Mouse (Mus musculus): ENCODE results near the gene Nrbf2.

Nrbf2 gene

DNA sequence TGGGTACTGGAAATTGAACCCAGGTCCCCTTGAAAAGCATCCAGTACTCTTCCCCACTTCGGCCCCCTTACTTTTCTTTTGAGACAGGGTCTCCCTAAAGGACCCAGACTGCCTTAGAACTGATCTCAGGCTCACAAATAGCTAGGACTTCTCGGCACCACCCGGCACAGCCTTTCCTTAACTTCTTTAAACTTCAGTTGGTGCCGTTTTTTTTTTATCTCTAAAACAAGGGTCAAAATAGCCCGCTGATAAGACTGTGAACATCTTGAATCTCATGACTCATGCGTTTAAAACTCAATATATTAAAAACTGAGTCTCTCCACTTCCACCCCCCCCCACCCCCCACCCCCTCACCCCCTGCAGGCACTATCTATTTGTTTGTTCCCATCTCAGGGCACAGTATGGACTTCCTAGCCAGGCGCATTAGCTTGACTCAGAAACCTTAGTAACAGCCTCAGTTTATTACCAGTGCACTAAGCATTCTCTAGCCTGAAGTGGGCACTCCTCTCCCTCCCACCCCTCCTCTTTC, 10.9 kb upstream of the Nrbf2 start:
- DNase-seq (ENCODE audit: low read depth, low spot score): no peak

DNA sequence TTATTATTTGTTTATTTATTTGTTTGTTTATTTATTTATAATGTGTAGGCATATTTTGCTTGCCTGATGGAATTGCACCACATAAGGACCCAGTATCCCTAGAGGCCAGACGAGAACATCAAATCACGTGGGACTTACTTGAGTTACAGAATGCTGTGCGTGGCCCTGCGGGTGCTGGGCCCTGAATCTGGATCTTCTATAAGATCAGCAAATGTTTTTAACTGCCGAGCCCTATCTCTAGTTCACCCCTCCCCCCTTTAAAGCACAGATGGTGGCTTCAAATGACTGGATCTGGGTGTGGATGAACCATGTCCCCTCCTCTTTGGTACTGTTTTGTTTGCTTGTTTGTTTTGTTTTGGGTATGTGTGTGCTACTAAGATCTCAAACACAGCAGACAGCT, 10.2 kb upstream of the Nrbf2 start:
- no peak for DNase-seq (ENCODE audit: low read depth, low spot score)

- DNase-seq (ENCODE audit: low read depth, low spot score): no peak
Measured at GRCm38 (mm10) chr10:67291087-67291486, 6.0 kb upstream of the Nrbf2 start.

DNA sequence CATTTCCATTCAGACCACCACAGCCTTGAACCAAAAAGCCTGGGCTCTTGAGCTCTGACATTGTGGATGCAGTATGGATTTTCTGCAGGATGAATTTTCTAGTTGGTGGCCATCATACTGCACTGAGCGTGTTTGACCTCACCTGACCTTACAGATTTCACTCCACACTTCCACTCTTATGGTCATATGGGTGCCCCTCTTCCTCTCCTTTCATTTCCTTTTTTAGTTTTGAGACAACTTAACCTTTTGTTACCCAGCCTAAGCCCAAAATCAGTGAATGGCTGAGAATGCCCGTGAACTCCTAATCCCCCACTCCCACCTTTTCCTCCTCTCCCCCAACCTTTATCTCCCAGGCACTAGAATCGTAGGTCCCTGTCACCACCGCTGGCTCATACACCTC, 5.5 kb upstream of the Nrbf2 start:
- no peak for DNase-seq (ENCODE audit: low read depth, low spot score)

DNA sequence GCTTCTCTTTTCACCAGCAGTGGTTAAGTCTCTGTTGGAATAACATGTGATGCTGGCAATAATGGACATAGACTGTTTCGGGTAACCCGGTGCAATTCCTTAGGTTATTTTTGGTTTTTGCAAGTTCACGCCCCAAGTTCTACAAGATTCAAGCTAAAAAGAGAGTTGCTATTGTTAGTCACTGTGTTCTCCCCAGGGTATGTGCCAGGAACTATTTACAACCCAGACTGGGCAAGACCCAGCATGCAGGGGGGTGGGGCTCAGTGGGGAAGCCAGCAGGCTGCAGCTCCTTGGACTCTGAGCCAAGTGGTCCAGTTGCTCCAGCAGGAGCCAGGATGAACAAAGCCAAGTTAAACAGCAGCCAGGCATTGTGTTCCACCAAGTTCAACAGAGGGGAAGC, 2.8 kb upstream of the Nrbf2 start:
- DNase-seq (ENCODE audit: low read depth, low spot score): peak; percentile 42

GRCm38 (mm10) chr10:67284761-67285175, 337 bp downstream of the Nrbf2 start:
- no peak for DNase-seq (ENCODE audit: low read depth, low spot score)

DNA sequence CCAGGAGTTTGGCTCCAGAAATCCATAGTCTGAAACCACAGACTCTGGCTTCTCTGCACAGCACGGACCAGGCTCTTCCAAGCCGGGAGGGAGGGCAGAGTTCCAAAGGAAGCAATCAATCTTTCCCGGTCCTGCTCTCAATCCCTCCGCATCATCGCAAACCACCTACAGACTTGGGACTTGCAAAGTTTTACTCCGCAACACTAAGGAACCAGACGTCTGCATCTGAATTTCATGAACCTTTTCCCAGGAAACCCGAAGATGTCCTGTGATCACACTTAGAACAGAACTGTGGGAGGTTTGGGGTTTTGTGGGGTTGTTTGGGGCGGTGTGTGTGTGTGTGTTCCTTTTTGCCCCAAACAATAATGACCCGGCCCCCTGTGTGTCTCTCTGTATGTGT, 794 bp downstream of the Nrbf2 start:
- DNase-seq (ENCODE audit: low read depth, low spot score): no peak

DNA sequence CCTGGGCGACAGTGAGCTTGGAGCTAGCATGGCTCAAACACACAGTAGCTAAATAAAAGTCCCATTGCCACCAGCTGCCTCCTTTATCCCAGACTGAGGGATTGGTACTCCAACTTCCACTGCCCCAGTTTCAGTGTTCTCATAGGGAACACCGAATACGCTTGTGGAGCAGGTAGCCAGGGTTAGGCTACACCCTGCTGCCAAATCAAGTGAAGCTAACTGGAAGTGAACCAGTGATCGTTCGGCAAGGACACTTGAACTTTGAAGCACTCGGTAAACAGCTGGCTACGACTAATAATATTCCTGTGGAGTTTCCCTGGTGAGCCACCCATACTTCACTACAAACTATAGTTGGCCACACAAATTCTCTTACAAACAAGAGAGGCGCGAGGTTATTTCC, 1.6 kb downstream of the Nrbf2 start:
- no peak for DNase-seq (ENCODE audit: low read depth, low spot score)

- DNase-seq (ENCODE audit: low read depth, low spot score): no peak
Measured at GRCm38 (mm10) chr10:67282531-67282930, 2.6 kb downstream of the Nrbf2 start.

DNA sequence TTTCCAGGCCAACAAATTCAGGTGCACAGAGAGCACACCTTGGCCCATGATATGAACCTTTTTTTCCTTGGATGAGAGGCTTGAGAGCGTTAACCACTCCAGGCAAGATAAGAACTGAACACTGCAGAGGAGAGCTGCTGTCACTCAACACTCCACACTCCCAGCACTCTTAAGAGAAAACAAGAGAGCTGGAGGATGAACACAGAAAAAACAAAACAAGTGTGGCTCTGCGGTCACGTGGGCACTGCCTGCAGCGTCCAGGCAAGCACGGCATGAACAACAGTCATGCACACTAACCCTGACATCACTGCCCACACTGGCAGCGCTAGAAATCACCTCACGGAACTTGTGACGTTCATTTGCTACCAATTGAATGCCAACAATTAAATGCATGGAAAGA, 3.3 kb downstream of the Nrbf2 start:
- DNase-seq (ENCODE audit: low read depth, low spot score): no peak

GRCm38 (mm10) chr10:67275916-67276315, 9.2 kb downstream of the Nrbf2 start:
- no peak for DNase-seq (ENCODE audit: low read depth, low spot score)

- DNase-seq (ENCODE audit: low read depth, low spot score): no peak
Measured at GRCm38 (mm10) chr10:67264852-67265251, 20.3 kb downstream of the Nrbf2 start.

DNA sequence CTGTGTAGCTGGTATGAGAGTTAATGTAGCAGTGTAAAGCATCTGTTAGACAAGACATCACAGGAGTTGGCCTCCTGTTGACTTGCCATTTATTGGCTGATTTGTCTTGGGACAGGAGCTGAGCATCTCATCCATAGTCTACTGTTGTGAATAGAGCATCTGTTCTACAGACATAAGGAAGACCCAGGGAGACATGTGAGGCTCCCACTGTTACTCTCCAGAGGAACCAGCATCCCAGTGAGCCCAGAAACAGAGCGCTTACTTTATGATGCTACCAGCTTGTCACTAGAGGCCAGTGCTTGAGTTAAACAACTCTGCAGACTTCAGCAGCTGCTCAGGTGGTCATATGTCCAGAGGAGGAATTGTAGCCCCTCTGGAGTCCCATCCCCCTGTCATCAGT, 32.0 kb downstream of the Nrbf2 start:
- DNase-seq (ENCODE audit: low read depth, low spot score): no peak

DNA sequence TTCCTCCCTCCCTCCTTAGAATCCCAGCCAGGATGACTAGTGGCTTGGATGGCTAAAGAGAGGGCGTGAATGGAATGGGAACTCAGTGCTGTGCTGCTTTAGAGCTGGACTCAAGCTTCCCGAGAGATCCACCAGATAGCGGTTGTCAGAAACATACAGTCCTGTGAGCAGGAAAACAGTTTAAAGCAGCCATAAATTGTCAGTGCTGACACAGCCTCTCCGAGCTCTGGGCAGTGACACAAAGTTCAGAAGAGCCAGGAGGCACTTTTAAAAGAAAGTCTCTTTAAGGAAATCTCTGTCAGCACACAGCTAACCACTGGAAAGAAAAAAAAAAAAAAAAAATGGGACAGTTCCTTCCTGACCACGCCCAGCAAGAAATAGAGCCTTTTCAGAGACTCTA, 32.8 kb downstream of the Nrbf2 start:
- DNase-seq (ENCODE audit: low read depth, low spot score): no peak

GRCm38 (mm10) chr10:67250846-67251245, 34.3 kb downstream of the Nrbf2 start:
- no peak for DNase-seq (ENCODE audit: low read depth, low spot score)

DNA sequence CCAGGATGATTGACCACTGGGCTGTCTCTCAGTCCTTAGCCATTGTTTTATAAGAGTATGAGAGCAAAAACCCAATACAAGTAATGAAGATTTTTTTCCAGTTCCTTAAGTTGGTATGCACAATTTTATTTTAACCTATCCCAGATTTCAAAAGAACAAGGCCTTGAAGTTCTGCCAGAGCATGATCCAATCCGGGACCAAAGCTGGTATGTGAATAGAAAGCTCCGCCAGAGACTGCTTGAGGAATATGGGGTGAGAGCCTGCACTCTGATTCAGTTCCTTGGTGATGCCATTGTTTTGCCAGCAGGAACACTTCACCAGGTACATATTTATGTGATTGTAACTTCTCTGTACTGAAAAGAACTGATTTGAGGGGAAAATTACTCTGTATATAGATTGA, 35.6 kb downstream of the Nrbf2 start:
- DNase-seq (ENCODE audit: low read depth, low spot score): peak; percentile 57

DNA sequence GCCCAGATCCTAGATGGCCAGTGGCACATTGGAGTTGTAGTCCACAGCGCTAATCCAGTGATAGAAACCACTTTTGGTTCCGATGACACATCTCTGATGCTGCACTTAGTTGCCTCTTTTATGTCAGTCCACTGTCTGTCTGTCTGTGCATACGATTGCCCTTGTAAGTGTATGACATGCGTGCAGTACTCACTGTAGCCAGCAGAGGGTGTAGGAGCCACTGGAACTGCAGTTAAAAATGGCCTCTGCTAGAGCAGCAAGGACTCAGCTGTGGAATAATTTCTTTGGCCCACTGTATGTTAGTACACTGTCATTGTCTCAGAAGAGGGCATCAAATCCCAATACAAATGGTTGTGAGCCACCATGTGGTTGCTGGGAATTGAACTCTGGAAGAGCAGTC, 38.0 kb downstream of the Nrbf2 start:
- no peak for DNase-seq (ENCODE audit: low read depth, low spot score)

DNA sequence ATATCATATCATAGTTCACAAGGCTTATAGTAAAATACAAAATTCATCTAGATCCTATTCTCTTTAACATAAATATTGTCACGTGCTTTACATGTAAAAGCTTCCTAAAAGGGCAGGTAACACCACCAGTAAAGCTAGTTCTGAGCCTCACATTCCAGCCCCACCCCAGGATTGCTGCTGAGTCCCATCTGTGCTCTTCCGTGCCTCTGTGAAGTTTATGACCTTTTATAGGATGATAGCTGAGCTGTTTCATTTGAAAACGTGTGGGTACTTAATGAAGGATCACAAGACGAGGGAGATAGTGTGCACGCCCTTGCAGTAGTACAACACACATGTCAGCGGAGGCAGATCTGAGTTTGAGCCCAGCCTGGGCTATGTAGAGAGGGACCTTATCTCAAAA, 54.7 kb downstream of the Nrbf2 start:
- DNase-seq (ENCODE audit: low read depth, low spot score): no peak

GRCm38 (mm10) chr10:67226543-67226942, 58.6 kb downstream of the Nrbf2 start:
- DNase-seq (ENCODE audit: low read depth, low spot score): no peak

DNA sequence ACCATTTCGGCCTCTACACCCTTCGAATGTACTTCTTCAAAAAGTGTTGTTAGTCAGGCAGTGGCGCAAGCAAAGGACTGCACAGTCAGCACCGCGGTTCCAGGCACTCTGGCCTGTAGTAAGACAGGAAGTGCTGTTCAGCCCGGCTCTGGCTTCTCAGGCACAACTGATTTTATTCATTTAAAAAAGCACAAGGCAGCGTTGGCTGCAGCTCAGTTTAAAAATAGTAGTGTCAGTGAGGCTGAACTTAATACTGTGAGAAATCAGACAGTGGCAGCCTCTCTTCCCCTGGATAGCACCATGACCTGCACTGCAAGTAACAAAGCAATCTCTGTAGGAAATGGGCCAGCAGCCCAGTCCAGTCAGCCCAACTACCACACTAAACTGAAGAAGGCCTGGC, 59.0 kb downstream of the Nrbf2 start:
- DNase-seq (ENCODE audit: low read depth, low spot score): peak; percentile 60

GRCm38 (mm10) chr10:67225528-67225927, 59.6 kb downstream of the Nrbf2 start:
- no peak for DNase-seq (ENCODE audit: low read depth, low spot score)

DNA sequence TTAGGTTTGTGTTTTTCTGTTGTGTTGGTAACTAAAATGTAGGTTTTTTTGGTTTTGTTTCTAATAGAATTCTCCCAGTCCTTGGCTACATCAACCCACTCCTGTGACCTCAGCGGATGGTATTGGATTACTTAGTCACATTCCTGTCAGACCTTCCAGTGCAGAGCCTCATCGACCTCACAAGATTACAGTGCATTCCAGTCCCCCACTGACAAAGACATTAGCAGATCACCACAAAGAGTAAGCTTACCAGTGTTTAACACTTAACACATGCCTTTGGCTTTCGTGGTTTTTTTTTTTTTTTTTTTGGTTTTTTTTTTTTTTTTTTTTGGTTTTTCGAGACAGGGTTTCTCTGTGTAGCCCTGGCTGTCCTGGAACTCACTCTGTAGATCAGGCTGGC, 61.2 kb downstream of the Nrbf2 start:
- DNase-seq (ENCODE audit: low read depth, low spot score): no peak

DNA sequence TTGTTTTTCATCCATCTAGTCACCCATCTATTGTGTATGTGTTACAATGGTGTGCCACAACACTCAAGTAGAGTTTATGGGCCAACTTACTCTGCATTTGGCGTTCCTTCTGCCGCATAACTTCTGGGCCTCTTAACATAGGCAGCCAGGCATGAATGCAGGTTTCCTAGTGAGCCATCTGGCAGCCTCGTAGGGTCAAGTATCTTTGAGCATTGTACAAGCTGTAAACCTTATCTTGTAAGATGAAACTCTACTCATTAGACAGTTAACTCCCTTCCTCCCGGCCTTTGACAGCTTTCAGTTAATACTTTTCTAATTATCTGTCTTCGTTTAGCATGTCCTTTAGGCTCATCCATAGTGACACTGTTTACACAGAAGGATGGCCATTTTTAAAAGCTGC, 63.8 kb downstream of the Nrbf2 start:
- no peak for DNase-seq (ENCODE audit: low read depth, low spot score)

DNA sequence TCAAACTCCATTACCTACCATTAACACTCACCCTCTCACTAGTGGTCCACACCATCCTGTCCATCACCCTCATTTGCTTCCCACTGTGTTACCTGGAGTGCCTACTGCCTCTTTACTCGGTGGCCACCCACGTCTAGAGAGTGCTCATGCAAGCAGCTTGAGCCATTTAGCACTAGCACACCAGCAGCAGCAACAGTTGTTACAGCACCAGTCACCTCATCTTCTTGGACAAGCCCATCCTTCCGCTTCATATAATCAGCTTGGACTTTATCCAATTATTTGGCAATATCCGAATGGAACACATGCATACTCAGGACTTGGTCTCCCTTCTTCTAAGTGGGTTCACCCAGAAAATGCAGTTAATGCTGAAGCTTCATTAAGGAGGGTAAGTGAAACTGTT, 64.9 kb downstream of the Nrbf2 start:
- no peak for DNase-seq (ENCODE audit: low read depth, low spot score)

Data from telencephalon, adult 2 months (tissue).